Mouse (Mus musculus) limb, embryonic 11.5 days (tissue): ENCODE results near the gene Commd1. TPM values are rescaled to one million over a fixed set of nuclear protein-coding genes. Genes with fewer than 3 reads are reported as not detected.

Experiments used
- ATAC-seq: fragments of 200-750 bp; cut with Nextera tagmentation; 2 replicates; pipeline ENCODE4 v1.8.0; 2017; ENCODE audit warnings: low read depth; ENCODE audit not compliant: insufficient number of reproducible peaks, low FRiP score, low TSS enrichment
- DNase-seq: peaks from one replicate; pipeline ENCODE4 v3.0.0-alpha.2; 2015; ENCODE audit warnings: low spot score
- H3K27ac ChIP-seq: fragments of 300-500 bp; sonication (generic); replicated peaks from 2 replicates; pipeline ENCODE4 v1.5.1; 2014; ENCODE audit warnings: low read depth, mild to moderate bottlenecking, low read length
- H3K27me3 ChIP-seq: fragments of 300-500 bp; sonication (generic); 2 replicates; pipeline ENCODE4 v1.6.1; 2014; ENCODE audit warnings: mild to moderate bottlenecking, low read length, mixed read lengths; ENCODE audit not compliant: control insufficient read depth, insufficient read depth
- H3K36me3 ChIP-seq: fragments of 300-500 bp; sonication (generic); 2 replicates; pipeline ENCODE4 v1.6.1; 2014; ENCODE audit warnings: mild to moderate bottlenecking, low read length, moderate library complexity, mixed read lengths; ENCODE audit not compliant: control insufficient read depth, insufficient read depth
- H3K4me1 ChIP-seq: fragments of 300-500 bp; sonication (generic); 2 replicates; pipeline ENCODE4 v1.6.1; 2014; ENCODE audit warnings: low read length, mixed read lengths; ENCODE audit not compliant: control insufficient read depth, insufficient read depth
- H3K4me2 ChIP-seq: fragments of 300-500 bp; sonication (generic); 2 replicates; pipeline ENCODE4 v1.6.1; 2014; ENCODE audit warnings: low read depth, mild to moderate bottlenecking, moderate library complexity; ENCODE audit not compliant: severe bottlenecking
- H3K4me3 ChIP-seq: fragments of 300-500 bp; sonication (generic); 2 replicates; pipeline ENCODE4 v1.5.1; 2014; ENCODE audit warnings: low read depth, low read length
- H3K9ac ChIP-seq: fragments of 300-500 bp; sonication (generic); 2 replicates; pipeline ENCODE4 v1.6.1; 2014; ENCODE audit warnings: mild to moderate bottlenecking, low read length
- H3K9me3 ChIP-seq: fragments of 300-500 bp; sonication (generic); 2 replicates; pipeline ENCODE4 v1.6.1; 2016; ENCODE audit warnings: low read length; ENCODE audit not compliant: control insufficient read depth
- WGBS: fragments of 180-500 bp; shearing (Covaris S2); extraction: QIAGEN DNeasy Blood & Tissue Kit; methylation state at CpG from one replicate; pipeline ENCODE4 v1.1.7; 2014; 5-methylcytosine and 5-hydroxymethylcytosine counted together
- polyA plus RNA-seq: library from polyadenylated mRNA; unstranded; fragments of >200 nt; fragmentation: Nextera tagmentation; extraction: Ambion mirVana; gene quantifications from 2 replicates; pipeline ENCODE4 v1.2.1, GENCODE M21; 2014

Commd1 gene
- polyA plus RNA-seq, 1 experiment from 2014 or later: 417 TPM

- DNase-seq (no peak), ATAC-seq (no peak)
- H3K27ac ChIP-seq: no peak overlapping the region
- no peaks in the 10 kb centered on the region for H3K36me3 ChIP-seq
- no peak overlapping the region for H3K4me2 ChIP-seq
- no peak overlapping the region for H3K4me3 ChIP-seq
- no peaks in the 10 kb centered on the region for H3K27me3 ChIP-seq
- H3K9me3 ChIP-seq: no peaks in the 10 kb centered on the region
- H3K4me1 ChIP-seq: no peaks in the 10 kb centered on the region
- WGBS: 92% methylated on average over 3 of the region's 3 CpGs
- H3K9ac ChIP-seq: no peak overlapping the region
Measured at GRCm38 (mm10) chr11:22889224-22889623, 93.0 kb downstream of the Commd1 start.

GRCm38 (mm10) chr11:22886991-22887390, 95.2 kb downstream of the Commd1 start:
- no peaks in the 10 kb centered on the region for H3K36me3 ChIP-seq
- no peak overlapping the region for H3K4me2 ChIP-seq
- no peaks in the 10 kb centered on the region for H3K27me3 ChIP-seq
- no peaks in the 10 kb centered on the region for H3K4me1 ChIP-seq
- no peak overlapping the region for H3K4me3 ChIP-seq
- H3K27ac ChIP-seq: no peak overlapping the region
- no peak for DNase-seq
- ATAC-seq: no peak
- no peaks in the 10 kb centered on the region for H3K9me3 ChIP-seq
- 95% methylated on average over 4 of the region's 4 CpGs for WGBS
- H3K9ac ChIP-seq: no peak overlapping the region

DNA sequence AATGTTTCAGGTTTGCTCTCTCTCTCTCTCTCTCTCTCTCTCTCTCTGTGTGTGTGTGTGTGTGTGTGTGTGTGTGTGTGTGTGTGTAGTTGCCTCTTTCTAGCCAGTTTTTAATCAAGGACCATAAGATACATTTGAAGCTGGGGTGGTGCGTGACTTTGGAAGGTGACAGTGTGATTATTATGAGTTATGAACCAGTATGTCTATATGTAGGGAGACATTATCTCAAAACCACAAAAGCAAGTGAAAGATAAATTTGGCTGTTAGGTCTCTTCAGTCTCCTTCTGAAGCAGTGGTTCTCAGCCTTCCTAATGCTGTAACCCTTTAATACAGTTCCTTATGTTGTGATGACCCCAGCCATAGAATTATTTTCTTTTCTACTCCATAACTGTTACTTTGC, 96.8 kb downstream of the Commd1 start:
- Histone ChIP-seq H3K4me1 (no peaks in the 10 kb centered on the region), H3K9ac (no peak overlapping the region), H3K4me2 (no peak overlapping the region), H3K9me3 (no peaks in the 10 kb centered on the region), H3K27me3 (no peaks in the 10 kb centered on the region), H3K27ac (no peak overlapping the region), H3K36me3 (no peaks in the 10 kb centered on the region), H3K4me3 (no peak overlapping the region)
- ATAC-seq (no peak), DNase-seq (no peak)
- 91% methylated on average over 1 of the region's 1 CpGs for WGBS

DNA sequence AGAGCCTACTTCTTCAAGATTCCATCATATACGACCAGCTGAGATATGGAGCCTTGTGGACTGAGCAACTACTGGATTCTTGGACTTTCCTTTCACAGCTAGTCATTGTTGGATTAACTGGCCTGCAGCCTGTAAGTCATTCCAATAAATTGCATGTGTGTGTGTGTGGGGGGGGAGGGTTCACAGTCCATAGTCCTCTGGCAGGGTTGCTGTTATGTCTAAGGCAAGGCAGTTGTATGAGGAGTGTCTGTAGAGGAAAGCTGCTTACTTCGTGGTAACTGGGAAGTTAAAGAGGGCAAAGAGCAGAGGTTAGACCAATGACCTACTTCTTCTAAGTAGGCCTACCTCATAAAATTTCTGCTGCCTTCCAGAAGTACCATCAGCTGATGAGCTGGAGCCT, 98.5 kb downstream of the Commd1 start:
- WGBS: 79% methylated on average over 2 of the region's 2 CpGs
- Histone ChIP-seq H3K9ac (no peak overlapping the region), H3K36me3 (no peaks in the 10 kb centered on the region)

DNA sequence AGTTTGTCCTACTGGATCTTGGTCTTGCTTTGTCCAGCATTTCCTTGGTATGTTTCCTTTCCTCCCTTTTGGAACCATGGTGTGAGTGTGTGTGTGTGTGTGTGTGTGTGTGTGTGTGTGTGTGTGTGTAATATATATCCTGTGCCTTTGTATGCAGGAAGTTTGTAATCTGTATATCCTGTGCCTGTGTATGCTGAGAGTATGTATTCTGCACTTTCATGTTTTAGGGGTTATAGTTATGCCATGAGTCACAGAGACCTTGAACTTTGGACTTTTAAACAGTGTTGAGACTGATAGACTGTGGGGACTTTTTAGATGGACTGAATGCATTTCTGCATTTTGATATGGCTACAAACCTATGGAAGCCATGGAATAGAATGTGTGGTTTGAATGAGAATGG, 99.3 kb downstream of the Commd1 start:
- H3K4me1 ChIP-seq: no peaks in the 10 kb centered on the region
- H3K4me2 ChIP-seq: no peak overlapping the region
- ATAC-seq (no peak), DNase-seq (no peak)
- H3K27me3 ChIP-seq: no peaks in the 10 kb centered on the region
- no peaks in the 10 kb centered on the region for H3K9me3 ChIP-seq
- no peak overlapping the region for H3K9ac ChIP-seq
- H3K4me3 ChIP-seq: no peak overlapping the region
- H3K36me3 ChIP-seq: no peaks in the 10 kb centered on the region
- H3K27ac ChIP-seq: no peak overlapping the region

More for the DNA sequence above, 98.5 kb downstream of the Commd1 start:
- Histone ChIP-seq H3K4me1 (no peaks in the 10 kb centered on the region), H3K4me3 (no peak overlapping the region), H3K9me3 (no peaks in the 10 kb centered on the region), H3K27me3 (no peaks in the 10 kb centered on the region), H3K4me2 (no peak overlapping the region), H3K27ac (no peak overlapping the region)
- DNase-seq (no peak), ATAC-seq (no peak)

DNA sequence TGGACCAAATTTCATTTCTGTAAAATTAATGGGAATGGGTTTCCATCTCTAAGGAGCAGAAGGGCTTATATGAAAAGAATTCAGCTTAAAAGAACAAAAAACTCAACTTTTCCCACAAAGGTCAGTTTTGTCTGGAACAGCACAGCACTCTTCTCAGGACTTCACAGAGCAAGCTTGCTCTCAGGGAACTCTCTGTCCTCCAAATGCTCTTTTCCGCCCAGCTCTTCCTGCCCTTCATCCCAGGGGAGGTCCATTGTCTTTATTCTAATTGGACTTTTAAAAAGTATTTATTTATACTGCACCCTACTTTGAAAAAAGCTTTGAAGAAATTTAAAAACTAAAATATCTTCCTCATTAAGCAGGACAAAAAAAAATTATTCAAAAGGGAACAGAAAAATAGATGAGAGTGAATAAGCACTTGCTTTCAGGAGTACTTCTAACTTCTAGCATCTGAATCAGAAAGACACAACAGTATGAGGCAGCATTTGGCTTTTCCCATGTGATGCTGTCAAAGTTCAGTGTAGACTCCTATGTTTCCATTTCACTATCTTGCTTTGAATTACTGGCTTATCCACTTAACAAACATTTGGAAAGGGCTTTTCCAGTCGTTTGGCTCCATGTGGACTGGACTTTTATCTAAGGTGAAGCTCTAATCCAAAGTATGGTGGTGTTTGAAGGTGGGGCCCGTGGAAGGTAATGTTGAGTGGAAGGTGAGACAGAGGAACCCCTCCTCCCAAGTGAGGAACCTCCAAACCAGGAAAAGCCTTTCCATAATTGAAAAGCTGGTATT, 101.6 kb downstream of the Commd1 start:
- no peak overlapping the region for H3K4me3 ChIP-seq
- no peak overlapping the region for H3K27ac ChIP-seq
- no peaks in the 10 kb centered on the region for H3K36me3 ChIP-seq
- no peaks in the 10 kb centered on the region for H3K9me3 ChIP-seq
- H3K4me2 ChIP-seq: no peak overlapping the region
- no peaks in the 10 kb centered on the region for H3K4me1 ChIP-seq
- no peak for ATAC-seq
- no peak overlapping the region for H3K9ac ChIP-seq
- no peaks in the 10 kb centered on the region for H3K27me3 ChIP-seq
- 71% methylated on average over 3 of the region's 3 CpGs for WGBS
- no peak for DNase-seq

- ATAC-seq (no peak), DNase-seq (no peak)
- WGBS: 85% methylated on average over 4 of the region's 4 CpGs
- Histone ChIP-seq H3K27me3 (no peaks in the 10 kb centered on the region), H3K4me1 (no peaks in the 10 kb centered on the region), H3K4me3 (no peak overlapping the region), H3K36me3 (no peaks in the 10 kb centered on the region), H3K9ac (no peak overlapping the region), H3K4me2 (no peak overlapping the region), H3K27ac (no peak overlapping the region), H3K9me3 (no peaks in the 10 kb centered on the region)
Measured at GRCm38 (mm10) chr11:22879645-22880044, 102.5 kb downstream of the Commd1 start.

DNA sequence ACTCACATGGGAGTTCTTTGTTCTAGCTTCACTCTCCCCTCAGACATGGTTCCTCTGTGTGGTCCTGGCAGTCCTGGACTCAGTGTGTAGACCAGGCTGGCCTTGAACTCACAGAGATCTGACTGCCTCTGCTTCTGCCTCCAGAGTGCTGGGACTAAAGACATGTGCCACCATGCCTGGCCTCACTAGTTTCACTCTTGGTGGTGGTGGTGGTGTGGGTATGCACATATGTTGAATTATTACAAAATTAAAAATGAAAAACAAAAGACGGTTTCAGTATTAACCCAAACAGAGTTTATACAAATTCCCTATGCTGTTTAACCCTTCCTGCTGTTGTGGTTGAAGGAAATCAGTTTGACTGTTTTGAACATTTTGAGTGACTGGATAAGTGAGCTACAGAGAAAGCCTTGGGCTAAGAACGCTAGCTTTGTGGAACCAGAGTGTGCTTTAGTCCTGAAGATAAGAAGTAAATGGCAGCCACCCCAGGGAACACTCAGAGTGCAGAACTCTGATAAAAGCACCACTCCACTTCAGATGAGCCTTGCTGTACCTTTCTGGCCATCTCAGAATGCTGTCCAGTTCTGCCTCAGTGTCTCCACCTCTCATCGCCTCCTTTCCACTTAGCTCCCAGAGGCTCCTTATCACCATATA, 105.4 kb downstream of the Commd1 start:
- Histone ChIP-seq H3K27ac (no peak overlapping the region), H3K9ac (no peak overlapping the region), H3K36me3 (no peaks in the 10 kb centered on the region), H3K4me3 (no peak overlapping the region), H3K27me3 (no peaks in the 10 kb centered on the region), H3K4me2 (no peak overlapping the region), H3K9me3 (no peaks in the 10 kb centered on the region), H3K4me1 (0 out of 2 replicates have a peak, but pooled peaks cover 3% of the 10 kb centered on the region)
- WGBS: 94% methylated on average over 3 of the region's 3 CpGs
- ATAC-seq (no peak), DNase-seq (no peak)
